Mouse (Mus musculus): ENCODE measurements at regions not wholly inside any gene's neighbourhood (a gene's known extent, or its start where the extent isn't known, plus 50 kb on each side); places are given as distances from the start of the nearest gene placed in this dataset.
"Not testable (repeated sequence)": the region's sequence is repeated elsewhere in the genome, so short reads cannot be mapped to it uniquely, and the experiment has no call there.

DNA sequence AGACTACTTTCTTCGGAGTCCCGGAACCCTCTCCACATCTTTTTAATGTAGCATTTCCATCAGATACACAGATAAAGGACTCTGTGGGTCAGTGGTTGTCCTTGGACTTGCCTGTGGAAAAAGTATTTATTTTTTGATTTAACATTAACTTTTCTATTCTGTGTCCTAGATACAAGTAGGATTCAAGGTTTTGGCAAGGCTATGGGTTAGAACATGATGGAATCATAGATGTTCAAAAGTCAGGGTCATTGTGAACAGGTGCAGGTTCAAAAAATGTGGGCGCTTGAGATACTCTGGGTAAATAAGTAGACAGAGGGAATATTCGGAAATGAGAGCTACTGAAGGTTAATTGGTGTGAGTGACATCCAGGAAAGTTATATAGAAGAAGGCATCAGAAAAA, 347.7 kb downstream of the Cypt12 start:
- intact Hi-C loops (cut with DNase I) = no loop called here
- DNase-seq (ENCODE audit: low spot score) = no peak

DNA sequence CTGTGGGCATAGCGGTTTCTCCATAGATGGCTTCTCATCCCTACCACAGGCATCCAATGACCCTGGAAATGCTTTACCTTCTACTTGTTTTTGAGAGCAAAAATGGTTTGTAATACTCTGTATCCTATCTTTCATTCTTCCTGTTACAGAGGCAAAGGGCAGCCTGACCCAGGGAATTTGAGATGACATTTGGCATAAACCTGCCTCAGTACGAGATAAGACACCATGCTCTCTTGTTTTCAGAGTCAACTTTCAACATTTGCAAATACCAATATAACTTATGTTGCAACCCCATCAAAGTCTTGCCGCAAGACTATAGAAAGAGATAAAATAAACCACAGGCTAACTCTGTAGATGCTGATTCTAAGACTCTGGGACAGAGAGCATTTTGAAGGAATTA, 350.5 kb downstream of the Cypt12 start:
- intact Hi-C loops (cut with DNase I) = no loop called here
- no peak for DNase-seq (ENCODE audit: low spot score)

DNA sequence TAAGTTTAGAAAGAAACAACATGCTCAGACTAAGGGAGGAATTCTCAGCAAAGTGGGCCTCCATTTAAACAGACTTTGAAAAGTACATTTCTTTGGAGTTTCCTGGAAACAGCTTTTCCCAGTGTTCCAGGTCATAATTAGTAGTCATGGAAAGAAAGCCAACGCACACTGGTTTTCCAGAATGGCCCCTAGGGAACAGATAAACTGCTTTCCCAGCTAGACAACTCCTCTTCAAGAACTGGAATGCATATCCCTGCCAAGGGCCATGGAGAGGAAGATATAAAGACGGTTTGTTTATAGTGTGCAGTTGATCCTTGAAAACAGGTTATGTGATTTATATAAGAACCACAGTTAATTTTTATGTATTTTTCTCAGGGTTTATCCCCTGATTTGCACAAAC, 351.3 kb downstream of the Cypt12 start:
- intact Hi-C loops (cut with DNase I) = no loop called here
- DNase-seq (ENCODE audit: low spot score) = peak; percentile 2

DNA sequence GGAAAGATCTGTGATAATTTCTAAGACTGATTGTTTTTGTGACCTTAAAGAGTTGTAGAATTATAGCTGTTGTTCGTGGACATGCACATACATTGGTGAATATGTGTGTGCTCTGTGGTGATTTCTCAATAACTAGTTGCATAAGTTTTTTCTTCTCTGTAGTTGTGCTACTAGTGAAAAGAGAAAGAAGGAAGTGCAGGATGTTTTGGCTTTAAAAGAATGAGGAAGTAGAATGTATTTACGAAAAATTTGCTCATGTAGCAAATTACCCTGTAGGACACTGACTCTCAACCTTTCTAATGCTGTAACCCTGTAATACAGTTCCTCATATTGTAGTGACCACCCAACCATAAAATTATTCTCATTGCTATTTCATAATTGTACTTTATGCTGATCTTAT, 371.2 kb downstream of the Cypt12 start:
- DNase-seq (ENCODE audit: low spot score) = no peak
- intact Hi-C loops (cut with DNase I) = no loop called here

DNA sequence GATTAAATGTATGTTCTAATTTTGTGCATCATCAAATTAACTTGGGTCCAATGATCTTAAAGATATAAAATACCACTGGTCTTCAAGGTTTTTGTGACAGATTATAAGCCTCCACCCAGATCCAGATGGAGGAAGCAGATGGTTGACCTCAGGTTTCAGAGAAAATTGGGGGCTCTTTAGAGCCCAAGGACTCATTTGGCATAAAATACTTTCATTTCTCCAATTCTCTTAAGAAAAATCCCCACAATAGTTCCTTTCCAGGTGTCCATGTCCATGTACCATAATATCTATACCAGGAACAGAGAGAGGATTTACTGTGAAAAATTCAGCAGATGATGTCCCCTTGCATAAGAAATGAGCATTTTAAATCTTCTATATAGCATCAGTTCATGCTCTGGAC, 385.0 kb downstream of the Cypt12 start:
- no peak for DNase-seq (ENCODE audit: low spot score)
- intact Hi-C loops (cut with DNase I) = no loop called here

DNA sequence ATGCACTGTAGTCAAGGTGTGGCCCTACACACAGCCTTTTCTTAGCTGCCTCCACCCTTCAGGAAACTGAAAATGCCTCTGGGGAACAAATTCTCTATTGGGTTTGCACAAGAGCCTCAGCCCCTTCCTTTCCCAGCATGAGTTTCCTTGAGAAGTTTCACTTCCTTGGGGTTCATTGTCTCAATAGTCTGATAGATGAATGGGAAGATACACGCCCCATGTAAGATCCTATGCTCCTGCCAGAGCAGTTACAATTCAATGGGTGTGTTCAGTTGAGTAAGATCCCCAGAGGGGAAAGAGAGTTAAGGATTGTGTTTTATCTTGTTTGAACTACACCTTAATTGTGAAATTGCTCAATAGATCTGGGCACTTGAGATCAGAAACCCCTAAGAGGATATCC, 391.0 kb downstream of the Cypt12 start:
- peak; percentile 1 for DNase-seq (ENCODE audit: low spot score)

DNA sequence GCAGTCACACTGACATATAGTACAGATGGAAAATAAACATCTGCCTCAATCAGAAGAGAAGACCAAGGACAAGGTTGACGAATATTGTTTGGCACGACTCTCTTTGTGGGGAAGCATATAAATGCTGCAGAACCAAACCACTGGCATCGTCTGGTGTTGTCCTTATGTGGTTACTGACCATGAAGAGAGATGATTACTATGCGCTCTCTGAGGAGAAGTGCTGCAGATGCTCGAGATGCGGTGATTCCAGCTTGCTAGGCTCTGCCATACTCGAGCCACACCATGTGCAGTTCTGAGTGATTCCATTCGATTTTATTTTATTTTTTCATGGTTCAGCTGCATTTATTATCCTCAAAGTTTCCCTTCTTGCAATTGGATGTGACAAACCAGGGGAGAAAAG, 393.5 kb downstream of the Cypt12 start:
- no peak for DNase-seq (ENCODE audit: low spot score)
- intact Hi-C loops (cut with DNase I) = no loop called here

More for the DNA sequence above, 391.0 kb downstream of the Cypt12 start:
- intact Hi-C loops (cut with DNase I) = no loop called here

DNA sequence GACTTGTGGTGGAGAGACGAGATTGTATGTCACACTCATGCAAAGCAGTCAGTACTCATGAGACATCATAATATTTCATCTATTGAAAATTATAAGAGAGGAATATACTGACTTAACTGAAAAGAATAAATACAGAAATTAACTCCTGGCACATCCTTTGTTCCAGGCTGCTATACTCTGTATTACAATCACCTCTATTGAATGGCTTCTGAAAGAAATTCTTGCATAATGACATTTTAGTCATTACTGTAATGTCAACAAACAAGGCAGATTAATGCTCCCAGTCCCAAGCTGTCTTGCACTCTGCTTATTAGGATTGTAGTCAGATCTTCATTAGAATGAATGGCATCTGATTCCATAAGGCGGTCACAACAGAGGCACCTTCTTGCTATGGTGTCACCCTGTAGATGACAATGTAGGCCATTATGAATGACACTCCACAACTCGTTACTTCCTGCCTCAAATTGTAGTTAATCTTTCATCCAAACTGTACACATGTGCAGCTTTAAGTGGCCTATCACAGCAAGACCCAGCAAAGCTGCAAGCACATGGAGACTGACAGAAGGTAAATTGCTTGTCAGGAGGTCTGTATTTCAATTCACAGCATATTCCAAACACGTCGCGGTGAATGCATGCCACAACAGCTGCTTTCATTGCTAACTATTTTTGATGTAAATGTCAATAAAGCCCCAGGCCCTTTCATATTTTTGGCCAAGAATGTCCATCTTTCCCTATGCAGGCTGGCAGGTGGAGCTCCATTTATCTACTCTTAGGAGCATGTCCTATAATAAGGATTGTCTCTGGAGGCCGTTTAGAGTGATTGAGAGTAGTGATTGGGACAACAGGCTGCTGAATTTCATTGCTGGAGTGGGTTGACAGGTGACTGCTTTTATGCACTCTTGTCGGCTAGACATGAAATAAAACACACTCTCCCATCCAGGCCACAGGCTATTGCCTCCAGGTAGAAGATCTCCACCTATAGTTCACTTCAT, 430.1 kb downstream of the Cypt12 start:
- no peak for DNase-seq (ENCODE audit: low spot score)

DNA sequence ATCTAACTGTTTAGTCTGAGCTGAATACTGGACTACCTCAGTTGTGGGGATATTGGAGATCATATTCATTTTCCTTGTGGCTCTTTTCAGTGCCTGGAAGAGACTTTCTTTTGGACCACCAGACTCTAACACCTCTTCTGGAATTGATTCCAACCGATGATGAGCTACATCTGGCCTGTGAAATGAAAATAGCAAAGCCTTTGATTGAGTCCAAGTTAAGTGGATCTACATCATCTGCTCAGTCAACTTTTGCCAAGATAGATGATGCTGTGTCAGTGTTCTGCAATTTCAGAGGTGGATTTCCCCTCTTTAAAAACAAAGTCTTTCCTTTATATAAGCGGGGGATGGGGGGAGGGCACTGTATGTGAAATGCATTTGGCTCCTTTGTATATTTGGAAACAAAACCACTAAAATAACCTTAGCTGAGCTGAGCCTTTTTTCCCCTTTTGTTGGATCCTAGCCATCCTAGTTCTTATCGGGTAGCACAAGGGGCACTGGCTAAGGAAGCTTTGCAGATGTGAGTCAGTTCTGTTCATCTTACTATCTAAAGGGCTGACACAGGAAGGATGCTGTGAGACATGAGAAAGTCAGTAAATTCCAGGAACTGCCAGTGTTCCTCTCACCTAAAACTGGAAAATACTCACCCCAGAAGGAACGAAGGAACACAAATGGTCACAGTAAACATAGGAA, 473.8 kb downstream of the Cypt12 start:
- intact Hi-C loops (cut with DNase I) = no loop called here
- no peak for DNase-seq (ENCODE audit: low spot score)

More for the DNA sequence above, 430.1 kb downstream of the Cypt12 start:
- intact Hi-C loops (cut with DNase I) = no loop called here

DNA sequence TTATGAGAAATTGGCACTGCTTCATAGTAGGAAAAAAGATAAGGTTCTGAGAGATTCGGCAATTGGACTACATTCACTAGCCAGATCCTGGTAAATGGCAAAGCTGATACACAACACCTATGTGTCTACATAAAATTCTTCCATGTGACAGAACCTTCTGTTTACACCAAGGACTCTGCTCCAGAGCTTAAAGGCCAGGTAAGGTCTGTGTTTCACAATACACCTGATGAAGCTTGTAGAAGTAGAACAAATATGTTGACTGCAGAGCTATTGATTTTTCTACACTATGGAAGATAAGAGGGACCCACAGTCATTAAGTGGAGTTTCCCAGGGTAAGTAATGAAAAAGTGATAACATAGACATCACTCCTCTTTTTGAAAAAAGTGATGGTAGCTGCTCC, 480.7 kb downstream of the Cypt12 start:
- intact Hi-C loops (cut with DNase I) = no loop called here
- no peak for DNase-seq (ENCODE audit: low spot score)

DNA sequence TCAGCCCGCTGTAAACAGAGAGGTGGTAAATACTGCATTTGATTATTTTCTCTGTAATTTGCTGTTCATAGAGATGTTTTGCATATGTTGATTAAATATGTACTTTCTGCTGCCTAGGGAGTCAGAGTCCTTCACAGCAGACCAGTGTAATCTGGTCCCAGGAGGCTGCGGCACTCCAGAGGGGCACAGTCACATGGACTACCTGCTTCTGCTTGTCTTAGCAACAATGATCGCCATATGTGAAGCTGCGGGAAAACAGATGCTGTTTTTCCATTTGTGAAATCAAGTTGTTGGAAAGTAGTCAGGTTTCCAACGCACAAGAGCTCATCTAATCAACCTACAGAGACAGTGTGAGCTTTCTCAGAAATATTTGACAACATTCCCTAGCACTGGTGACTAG, 490.6 kb downstream of the Cypt12 start:
- intact Hi-C loops (cut with DNase I) = no loop called here

DNA sequence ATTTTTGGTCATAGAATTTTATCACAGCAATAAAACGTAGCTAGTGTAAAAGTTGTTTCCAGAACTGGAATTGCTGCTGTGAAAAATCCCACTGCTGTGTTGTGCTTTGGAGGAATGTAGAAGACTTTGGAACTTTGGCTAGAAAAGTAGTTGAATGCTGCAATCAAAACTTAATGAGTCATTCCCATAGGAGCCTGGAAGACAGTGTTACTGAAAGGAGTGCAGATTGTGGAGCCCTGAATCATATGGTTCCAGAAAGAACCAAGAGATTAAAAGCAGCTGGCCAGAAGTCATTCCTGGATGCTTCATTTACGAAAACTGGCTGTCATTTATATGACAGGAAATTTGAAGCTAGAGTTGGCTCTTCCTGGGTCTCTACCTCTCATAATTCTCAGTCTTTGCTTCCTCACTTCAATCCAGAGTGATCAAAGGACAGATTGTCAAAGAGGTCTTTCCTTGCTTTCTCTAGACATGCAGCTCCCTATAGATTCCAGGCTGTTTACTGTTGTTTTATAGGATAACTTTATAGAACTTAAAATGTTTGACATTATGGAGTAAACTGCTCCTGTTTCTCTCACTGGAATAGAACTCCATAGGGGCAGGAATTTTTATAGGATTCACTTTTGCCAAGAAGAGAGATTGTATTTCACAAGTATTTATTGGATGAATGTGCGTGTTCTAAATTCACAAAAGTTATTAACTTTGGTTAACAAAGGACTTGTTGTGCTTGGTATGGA, 504.2 kb downstream of the Cypt12 start:
- intact Hi-C loops (cut with DNase I) = no loop called here

More for the DNA sequence above, 490.6 kb downstream of the Cypt12 start:
- no peak for DNase-seq (ENCODE audit: low spot score)

DNA sequence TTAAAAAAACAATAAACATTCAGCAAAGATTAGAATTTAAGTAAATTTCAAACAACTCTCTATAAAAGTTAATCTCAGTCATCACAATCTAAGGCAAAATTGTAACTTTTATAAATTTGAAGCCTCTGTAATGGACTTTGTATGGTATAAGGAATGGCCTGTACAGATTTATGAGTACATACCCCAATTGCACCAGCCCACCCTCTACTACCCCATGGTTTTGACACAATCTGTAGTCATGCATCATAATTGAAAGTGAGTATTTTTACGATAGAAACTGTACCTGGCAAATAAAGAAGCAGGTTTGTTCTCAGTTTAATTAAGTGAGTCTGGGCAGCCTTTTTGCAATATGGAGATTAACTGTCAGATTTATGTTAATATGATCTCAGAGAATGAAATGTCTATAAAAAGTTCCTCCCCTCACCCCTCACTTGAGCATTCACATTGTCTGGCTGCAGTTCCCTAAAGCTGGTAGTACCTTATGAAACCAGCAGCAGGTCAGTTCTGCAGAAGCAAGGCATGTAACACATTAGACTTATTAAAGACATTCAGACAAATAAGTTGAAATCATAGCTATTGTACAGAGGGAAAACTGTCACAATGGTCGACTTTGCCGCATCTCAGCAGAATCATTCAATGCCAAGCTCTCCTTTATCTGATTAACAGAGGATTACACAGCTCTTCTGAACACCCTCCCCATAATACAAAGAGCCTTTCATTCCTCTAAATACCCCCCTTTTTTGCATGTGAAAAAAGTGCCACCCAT, 505.2 kb downstream of the Cypt12 start:
- no peak for DNase-seq (ENCODE audit: low spot score)
- intact Hi-C loops (cut with DNase I) = no loop called here

More for the DNA sequence above, 504.2 kb downstream of the Cypt12 start:
- DNase-seq (ENCODE audit: low spot score) = no peak

DNA sequence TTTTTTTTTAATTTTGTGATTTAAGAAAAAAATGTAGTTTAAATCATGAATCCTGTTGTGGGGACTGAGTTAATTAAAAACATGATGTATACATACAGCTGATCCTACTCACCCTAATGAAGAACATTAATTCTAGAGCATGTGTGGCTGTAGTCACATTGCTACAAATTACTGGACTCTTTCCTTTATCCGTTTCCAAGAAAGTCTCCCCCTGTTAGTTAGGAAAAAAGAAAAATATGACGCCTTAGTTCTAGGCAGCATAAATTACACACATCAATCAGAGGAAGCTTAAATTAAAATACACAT, 505.7 kb downstream of the Cypt12 start:
- no peak for DNase-seq (ENCODE audit: low spot score)
- intact Hi-C loops (cut with DNase I) = no loop called here

DNA sequence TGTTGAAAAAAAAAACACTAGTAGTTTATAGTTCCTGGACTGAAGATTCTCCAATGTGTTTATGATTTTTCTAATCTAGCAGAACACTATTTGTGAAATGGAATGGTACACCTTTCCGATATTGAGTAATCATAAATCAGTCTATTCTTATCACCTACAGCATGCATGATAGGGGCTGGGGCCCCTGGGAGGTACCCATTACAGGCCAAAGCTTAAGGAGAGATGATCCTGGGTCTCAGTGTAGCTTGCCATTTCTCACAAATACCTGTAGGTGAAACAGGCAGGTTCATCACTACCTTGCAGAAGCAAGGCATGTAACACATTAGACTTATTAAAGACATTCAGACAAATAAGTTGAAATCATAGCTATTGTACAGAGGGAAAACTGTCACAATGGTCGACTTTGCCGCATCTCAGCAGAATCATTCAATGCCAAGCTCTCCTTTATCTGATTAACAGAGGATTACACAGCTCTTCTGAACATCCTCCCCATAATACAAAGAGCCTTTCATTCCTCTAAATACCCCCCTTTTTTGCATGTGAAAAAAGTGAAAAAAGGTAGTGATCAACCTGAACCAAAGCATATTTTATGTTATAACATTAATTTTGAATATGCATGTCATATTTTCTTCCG, 506.5 kb downstream of the Cypt12 start:
- intact Hi-C loops (cut with DNase I); DNase-seq (ENCODE audit: low spot score): not testable (repeated sequence)

DNA sequence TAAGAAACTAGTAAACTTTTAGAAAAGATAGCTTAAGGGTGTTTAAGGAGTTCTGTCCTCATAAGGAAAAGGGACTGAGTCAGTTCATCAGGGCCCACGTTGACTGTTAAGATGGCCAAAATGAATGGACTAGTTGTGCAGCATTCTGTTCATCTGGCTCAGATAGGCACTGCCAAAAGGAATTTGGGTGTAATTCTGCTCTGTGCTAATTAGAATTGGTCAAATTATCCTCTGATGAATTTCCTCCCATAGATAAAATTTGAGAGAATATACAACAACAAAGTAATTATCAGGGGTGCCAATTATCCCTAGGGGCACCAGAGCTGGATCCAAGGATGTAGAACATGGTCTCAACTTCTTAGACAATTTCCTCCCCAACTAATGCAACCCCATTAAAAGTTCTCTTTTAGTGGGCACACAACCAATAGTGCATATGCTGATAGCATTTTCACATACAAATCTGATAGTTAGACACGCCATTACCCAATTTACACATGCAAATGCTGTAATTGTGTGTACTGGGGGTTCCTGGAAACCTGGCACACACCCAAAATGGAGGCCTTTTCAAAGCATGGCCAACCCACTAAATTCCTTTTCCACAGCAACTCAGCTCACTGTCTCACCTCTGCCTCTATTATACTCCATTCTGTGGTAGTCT, 508.0 kb downstream of the Cypt12 start:
- no peak for DNase-seq (ENCODE audit: low spot score)
- intact Hi-C loops (cut with DNase I) = no loop called here

DNA sequence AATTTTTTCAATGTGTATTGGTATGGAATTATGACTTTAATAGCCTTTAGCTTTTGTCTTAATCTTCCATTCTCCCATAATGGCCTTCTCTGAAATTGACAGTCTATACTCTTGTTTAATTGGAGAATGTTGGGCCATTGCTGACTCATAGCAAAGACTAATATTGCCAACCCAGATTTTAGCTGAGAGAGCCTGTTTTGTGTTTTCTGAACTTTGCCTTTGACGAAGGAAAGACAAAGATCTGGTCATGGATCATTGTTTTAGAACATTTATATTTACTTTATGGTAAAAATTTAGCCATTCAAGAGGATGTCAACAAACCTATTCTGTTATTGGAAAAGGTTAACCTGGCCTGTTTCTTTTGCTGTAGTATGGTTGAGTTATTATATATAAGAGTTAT, 512.1 kb downstream of the Cypt12 start:
- DNase-seq (ENCODE audit: low spot score) = no peak
- intact Hi-C loops (cut with DNase I) = no loop called here

DNA sequence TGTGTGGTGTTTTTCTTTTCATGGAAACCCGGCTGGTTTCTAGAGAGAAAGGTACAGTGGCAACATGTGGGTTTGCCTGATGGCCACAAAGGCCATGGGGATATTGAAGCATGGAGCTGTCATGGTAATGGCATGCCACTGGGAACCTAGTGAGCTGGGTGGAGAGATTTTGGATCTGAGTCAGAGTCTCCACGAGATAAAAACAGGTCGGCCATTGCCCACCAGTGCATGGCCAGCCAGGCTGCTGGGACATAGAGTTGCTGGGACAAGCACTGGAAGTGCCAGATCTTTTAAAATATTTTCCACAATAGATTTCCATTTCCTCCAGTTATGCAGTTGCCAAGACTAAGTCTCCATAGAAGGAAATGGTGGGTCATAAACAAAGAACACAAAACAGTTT, 523.6 kb downstream of the Cypt12 start:
- intact Hi-C loops (cut with DNase I) = no loop called here
- DNase-seq (ENCODE audit: low spot score) = no peak

DNA sequence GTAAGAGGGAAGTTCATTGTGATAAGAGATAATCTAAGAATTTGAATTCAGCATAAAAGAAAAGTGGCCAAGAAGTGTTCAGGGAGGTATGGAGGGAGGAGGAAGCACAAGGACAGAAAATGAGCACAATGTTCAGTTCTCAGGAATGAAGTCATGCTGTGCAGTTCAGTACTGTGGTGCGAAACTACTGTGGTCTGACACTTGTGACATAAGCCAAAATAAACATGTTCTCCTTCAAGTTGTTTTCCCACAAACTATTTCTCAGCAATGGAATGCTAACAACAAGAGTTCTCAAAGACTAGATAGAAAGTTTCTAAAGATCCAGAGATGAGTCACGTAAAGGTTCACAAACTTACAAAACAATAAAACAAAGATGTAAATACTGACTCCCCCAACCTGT, 531.3 kb downstream of the Cypt12 start:
- no peak for DNase-seq (ENCODE audit: low spot score)

More for the DNA sequence above, 531.3 kb downstream of the Cypt12 start:
- intact Hi-C loops (cut with DNase I) = no loop called here

Data from heart, postnatal 25 days (tissue).